Comparison of ENCODE assay signal across 1 mouse cellular context in genomic region chr7:98871882-98872281, GRCm38 (mm10).
A peak's percentile ranks its signal among the peaks of the same experiment; 100 is the strongest.
TF ChIP-seq lines count a peak whose summit lies in the region.

No protein-coding gene starts in this region.

TF ChIP-seq in CH12.LX, 34 proteins besides CTCF, POLR2A, EP300 and RAD21 (continued from another document):
- no peak for TF ChIP-seq ZKSCAN1 (IDR thresholded peaks at IDR 0.05; ENCODE audit: borderline replicate concordance, low read depth, low read length)
- TF ChIP-seq GABPA (IDR thresholded peaks at IDR 0.05; ENCODE audit: insufficient replicate concordance, low read depth, low read length): no peak
- no peak for TF ChIP-seq TCF12 (IDR thresholded peaks at IDR 0.05; ENCODE audit: low read depth, low read length)
- no peak for TF ChIP-seq USF2 (conservative IDR thresholded peaks at IDR 0.05; ENCODE audit: low read depth, low read length)
- TF ChIP-seq CHD1 (IDR thresholded peaks at IDR 0.05; ENCODE audit: low read depth, low read length): no peak
- TF ChIP-seq MAX (IDR thresholded peaks at IDR 0.05; ENCODE audit: low read length): peak; percentile 68
- peak; percentile 66 for TF ChIP-seq ZNF384 (IDR thresholded peaks at IDR 0.05; ENCODE audit: low read depth, low read length)
- TF ChIP-seq RCOR1 (conservative IDR thresholded peaks at IDR 0.05; ENCODE audit: low read depth, low read length): no peak
- TF ChIP-seq ZMIZ1 (IDR thresholded peaks at IDR 0.05; ENCODE audit: low read depth, low read length): no peak
- TF ChIP-seq NELFE (IDR thresholded peaks at IDR 0.05; ENCODE audit: low read depth, low read length): 0 out of 2 replicates have a peak, but pooled peaks have one; percentile 20
- TF ChIP-seq USF1 (IDR thresholded peaks at IDR 0.05; ENCODE audit: low read depth, low read length): no peak
- no peak for TF ChIP-seq ELF1 (IDR thresholded peaks at IDR 0.05; ENCODE audit: low read depth, low read length)
- no peak for TF ChIP-seq HCFC1 (IDR thresholded peaks at IDR 0.05; ENCODE audit: low read depth, low read length)
